Mouse (Mus musculus): ENCODE measurements around the gene Rbp4.

Gene Rbp4

GRCm38 (mm10) chr19:38091512-38091985, 33.5 kb downstream of the Rbp4 start:
- peak; percentile 66 for DNase-seq (ENCODE audit: low read depth, low spot score)

- DNase-seq (ENCODE audit: low read depth, low spot score), result no peak
These were observed 35.7 kb downstream of the Rbp4 start for GRCm38 (mm10) chr19:38089358-38089757.

- DNase-seq (ENCODE audit: low read depth, low spot score), result peak; percentile 25
These were observed 38.0 kb downstream of the Rbp4 start for GRCm38 (mm10) chr19:38086948-38087551.

- no peak for DNase-seq (ENCODE audit: low read depth, low spot score)
These were observed 39.2 kb downstream of the Rbp4 start for GRCm38 (mm10) chr19:38085841-38086240.

GRCm38 (mm10) chr19:38082931-38083525, 42.1 kb downstream of the Rbp4 start:
- no peak for DNase-seq (ENCODE audit: low read depth, low spot score)

- DNase-seq (ENCODE audit: low read depth, low spot score), result no peak
These were observed 43.7 kb downstream of the Rbp4 start for GRCm38 (mm10) chr19:38081361-38081760.

GRCm38 (mm10) chr19:38077851-38078540, 47.1 kb downstream of the Rbp4 start:
- no peak for DNase-seq (ENCODE audit: low read depth, low spot score)

- DNase-seq (ENCODE audit: low read depth, low spot score), result no peak
These were observed 48.8 kb downstream of the Rbp4 start for GRCm38 (mm10) chr19:38076251-38076650.

GRCm38 (mm10) chr19:38075051-38075450, 50.0 kb downstream of the Rbp4 start:
- DNase-seq (ENCODE audit: low read depth, low spot score), result no peak

GRCm38 (mm10) chr19:38073226-38073625, 51.9 kb downstream of the Rbp4 start:
- DNase-seq (ENCODE audit: low read depth, low spot score), result no peak

Measured in mesoderm, embryonic 11.5 days (tissue).